Mouse (Mus musculus): ENCODE measurements around the gene Ribc2. TPM values are rescaled to one million over a fixed set of nuclear protein-coding genes. Genes with fewer than 3 reads are reported as not detected.
A peak's percentile ranks its signal among the peaks of the same experiment; 100 is the strongest.

Ribc2 gene
- polyA plus RNA-seq, 1 experiment: 0.17 TPM

DNA sequence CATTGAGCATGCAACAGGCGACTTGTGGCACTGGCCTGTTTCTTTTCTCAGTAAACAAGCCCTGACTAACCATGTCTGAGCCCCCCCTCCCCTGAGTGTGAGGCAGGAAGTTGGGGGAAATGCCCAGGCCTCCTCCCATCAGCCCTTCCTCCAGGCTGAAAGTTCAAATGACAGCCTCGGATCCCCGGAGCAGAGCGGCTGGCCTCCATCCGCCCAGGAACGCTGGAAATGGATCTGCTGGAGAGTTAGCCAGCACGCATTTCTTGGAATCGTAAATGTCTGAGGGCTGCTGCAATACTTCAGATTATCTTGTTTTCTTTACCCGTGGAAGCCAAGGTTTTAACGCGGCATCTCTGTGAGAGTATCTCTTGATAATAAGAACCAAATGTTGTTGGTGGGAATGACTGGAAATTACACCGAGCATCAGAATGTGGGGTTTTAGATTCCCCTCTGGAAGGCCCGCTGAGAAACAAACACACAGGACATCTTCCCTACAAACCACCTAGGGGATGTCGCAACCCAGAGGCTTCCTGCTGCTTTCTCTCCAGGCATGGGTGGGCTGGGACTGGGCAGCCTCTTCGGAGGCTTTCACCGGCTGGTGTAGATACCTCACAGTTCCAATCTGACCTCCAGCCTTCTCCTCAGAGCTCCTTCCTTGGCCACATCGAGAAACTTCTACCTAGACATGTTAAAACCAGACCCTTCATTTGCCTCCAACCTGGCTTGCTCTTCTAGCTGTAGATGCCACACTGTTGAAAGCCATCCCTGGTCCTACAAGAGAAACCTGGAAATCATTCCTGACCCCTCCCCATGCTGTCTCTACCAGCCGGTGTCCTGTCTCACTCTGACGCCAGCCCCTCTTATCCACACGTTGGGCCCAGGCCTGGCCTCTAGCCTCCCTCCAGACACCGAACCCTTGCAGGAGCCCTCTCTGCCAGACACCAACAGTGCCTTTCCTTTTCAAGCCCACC is 31.1 kb downstream of the Ribc2 start:
- 51% methylated on average over 21 of the region's 21 CpGs for WGBS
- DNase-seq: peak; percentile 47
- no peak overlapping the region for H3K27ac ChIP-seq (ENCODE audit: insufficient read depth, low read depth, low read length)
- H3K4me3 ChIP-seq (ENCODE audit: insufficient read depth, low read depth, low read length): no peak overlapping the region
- no peaks in the 10 kb centered on the region for H3K4me1 ChIP-seq (ENCODE audit: control insufficient read depth, insufficient read depth, low read length)
- no peaks in the 10 kb centered on the region for H3K36me3 ChIP-seq (ENCODE audit: control insufficient read depth, insufficient read depth, low read length)
- no peaks in the 10 kb centered on the region for H3K27me3 ChIP-seq (replicated peaks; ENCODE audit: control insufficient read depth, insufficient read depth, low read length)
- no peak for TF ChIP-seq POLR2A (IDR thresholded peaks at IDR 0.05; ENCODE audit: low read depth, low read length)

DNA sequence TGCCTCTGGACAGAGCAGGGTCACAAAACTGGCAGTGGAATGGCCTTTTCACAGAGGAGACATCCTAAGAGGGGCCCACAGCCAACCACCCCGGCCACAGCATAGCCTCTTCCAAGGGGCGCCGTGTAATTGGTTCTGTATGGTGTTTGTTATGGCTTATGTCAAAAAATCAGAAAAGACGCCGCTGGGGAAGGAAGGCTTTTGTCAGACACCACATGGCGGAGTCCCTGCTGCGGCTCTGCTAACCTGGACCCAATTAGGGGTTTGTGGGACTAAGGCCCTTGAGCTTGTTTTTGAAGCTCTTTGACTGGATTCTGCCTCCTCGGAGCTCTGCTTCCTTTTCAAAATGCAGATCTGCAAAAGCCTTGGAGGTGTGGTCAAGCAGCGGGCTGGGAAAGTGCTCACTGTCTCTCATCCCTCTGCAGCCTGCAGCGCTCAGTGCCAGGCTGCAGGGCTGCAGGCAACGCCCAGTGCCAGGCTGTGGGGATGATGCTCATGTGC is 34.6 kb downstream of the Ribc2 start:
- Histone ChIP-seq H3K36me3 (ENCODE audit: control insufficient read depth, insufficient read depth, low read length) (no peaks in the 10 kb centered on the region), H3K27me3 (replicated peaks; ENCODE audit: control insufficient read depth, insufficient read depth, low read length) (no peaks in the 10 kb centered on the region), H3K4me3 (ENCODE audit: insufficient read depth, low read depth, low read length) (no peak overlapping the region), H3K27ac (ENCODE audit: insufficient read depth, low read depth, low read length) (no peak overlapping the region), H3K4me1 (ENCODE audit: control insufficient read depth, insufficient read depth, low read length) (no peaks in the 10 kb centered on the region)
- WGBS: 65% methylated on average over 11 of the region's 11 CpGs
- no peak for TF ChIP-seq POLR2A (IDR thresholded peaks at IDR 0.05; ENCODE audit: low read depth, low read length)
- TF ChIP-seq CTCF (conservative IDR thresholded peaks at IDR 0.05; ENCODE audit: insufficient read depth, insufficient read length, low read depth, low read length): no peak
- no peak for DNase-seq

DNA sequence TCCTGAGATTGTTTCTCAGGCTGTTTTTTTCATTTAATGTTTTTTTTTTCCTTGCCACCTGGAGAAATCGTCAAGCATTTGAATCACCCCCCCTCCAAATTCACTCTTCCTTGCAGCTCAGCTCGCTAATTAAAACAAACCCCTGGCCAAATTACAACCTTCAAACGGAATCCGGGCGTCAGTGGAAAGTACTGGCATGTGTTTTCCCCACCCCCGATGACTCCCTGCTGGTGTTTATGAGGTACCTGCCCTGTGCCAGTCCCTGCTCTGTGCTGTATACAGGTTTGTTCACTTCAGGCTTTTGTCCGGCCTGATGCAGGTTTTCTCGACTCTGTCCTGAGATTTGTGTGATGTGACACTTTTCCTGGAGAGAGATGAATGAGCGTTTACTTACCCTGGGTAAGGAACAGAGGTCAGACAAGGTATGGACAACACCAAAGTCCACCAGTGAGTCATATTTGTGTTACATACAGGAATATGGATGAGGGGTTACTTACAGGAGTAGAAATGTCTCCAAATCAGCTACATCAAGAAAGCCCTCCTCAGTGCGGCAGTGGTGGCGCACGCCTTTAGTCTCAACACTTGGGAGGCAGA is 35.3 kb downstream of the Ribc2 start:
- 53% methylated on average over 12 of the region's 12 CpGs for WGBS
- Histone ChIP-seq H3K27me3 (replicated peaks; ENCODE audit: control insufficient read depth, insufficient read depth, low read length) (no peaks in the 10 kb centered on the region), H3K4me3 (ENCODE audit: insufficient read depth, low read depth, low read length) (no peak overlapping the region), H3K27ac (ENCODE audit: insufficient read depth, low read depth, low read length) (no peak overlapping the region), H3K36me3 (ENCODE audit: control insufficient read depth, insufficient read depth, low read length) (no peaks in the 10 kb centered on the region), H3K4me1 (ENCODE audit: control insufficient read depth, insufficient read depth, low read length) (no peaks in the 10 kb centered on the region)
- TF ChIP-seq CTCF (conservative IDR thresholded peaks at IDR 0.05; ENCODE audit: insufficient read depth, insufficient read length, low read depth, low read length): no peak
- TF ChIP-seq POLR2A (IDR thresholded peaks at IDR 0.05; ENCODE audit: low read depth, low read length): no peak
- no peak for DNase-seq

DNA sequence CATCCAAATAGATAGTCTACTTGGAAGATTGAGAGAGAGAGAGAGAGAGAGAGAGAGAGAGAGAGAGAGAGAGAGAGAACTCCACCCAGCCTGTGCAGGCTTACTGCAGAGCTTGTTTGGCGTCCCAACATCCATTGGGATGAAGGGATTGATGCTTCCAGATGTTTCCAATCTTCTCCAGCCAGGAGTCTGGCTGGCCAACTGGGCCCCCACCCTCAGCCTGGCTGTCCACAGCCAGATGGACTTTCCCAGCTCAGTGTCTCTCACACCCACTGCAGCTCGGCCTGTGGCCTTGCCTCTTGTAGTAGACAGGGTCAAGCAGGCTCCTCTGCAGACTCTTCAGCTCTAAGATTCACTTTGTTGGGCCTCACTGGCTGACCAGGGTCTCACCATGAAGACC is 40.2 kb downstream of the Ribc2 start:
- Histone ChIP-seq H3K27ac (ENCODE audit: insufficient read depth, low read depth, low read length) (no peak overlapping the region), H3K27me3 (replicated peaks; ENCODE audit: control insufficient read depth, insufficient read depth, low read length) (no peaks in the 10 kb centered on the region), H3K4me1 (ENCODE audit: control insufficient read depth, insufficient read depth, low read length) (no peaks in the 10 kb centered on the region), H3K4me3 (ENCODE audit: insufficient read depth, low read depth, low read length) (no peak overlapping the region), H3K36me3 (ENCODE audit: control insufficient read depth, insufficient read depth, low read length) (no peaks in the 10 kb centered on the region)
- WGBS: 81% methylated on average over 2 of the region's 2 CpGs
- TF ChIP-seq POLR2A (IDR thresholded peaks at IDR 0.05; ENCODE audit: low read depth, low read length): no peak
- DNase-seq: no peak

DNA sequence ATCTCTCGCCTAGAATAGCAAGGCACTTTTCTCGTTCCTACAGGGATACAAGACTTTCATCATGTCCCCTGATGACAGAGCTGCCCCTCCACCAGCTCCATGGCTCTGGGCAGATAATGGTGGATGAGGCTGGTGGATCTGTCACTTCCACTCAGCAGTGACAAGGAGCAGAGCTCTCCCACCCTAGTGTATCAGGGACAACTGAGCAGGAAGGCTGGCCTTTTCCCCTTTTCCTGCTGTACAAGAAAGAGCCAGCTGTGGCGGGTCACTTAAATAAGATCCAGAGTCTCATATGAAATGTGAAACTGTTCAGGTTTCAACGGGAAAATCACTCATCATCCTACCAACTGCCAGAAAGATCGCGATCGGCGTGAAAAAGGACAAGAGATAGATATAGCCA is 41.5 kb downstream of the Ribc2 start:
- Histone ChIP-seq H3K36me3 (ENCODE audit: control insufficient read depth, insufficient read depth, low read length) (no peaks in the 10 kb centered on the region), H3K4me1 (ENCODE audit: control insufficient read depth, insufficient read depth, low read length) (no peaks in the 10 kb centered on the region), H3K4me3 (ENCODE audit: insufficient read depth, low read depth, low read length) (no peak overlapping the region), H3K27ac (ENCODE audit: insufficient read depth, low read depth, low read length) (no peak overlapping the region), H3K27me3 (replicated peaks; ENCODE audit: control insufficient read depth, insufficient read depth, low read length) (no peaks in the 10 kb centered on the region)
- TF ChIP-seq CTCF (conservative IDR thresholded peaks at IDR 0.05; ENCODE audit: insufficient read depth, insufficient read length, low read depth, low read length) (no peak), POLR2A (IDR thresholded peaks at IDR 0.05; ENCODE audit: low read depth, low read length) (no peak)
- no peak for DNase-seq
- WGBS: 65% methylated on average over 8 of the region's 8 CpGs

DNA sequence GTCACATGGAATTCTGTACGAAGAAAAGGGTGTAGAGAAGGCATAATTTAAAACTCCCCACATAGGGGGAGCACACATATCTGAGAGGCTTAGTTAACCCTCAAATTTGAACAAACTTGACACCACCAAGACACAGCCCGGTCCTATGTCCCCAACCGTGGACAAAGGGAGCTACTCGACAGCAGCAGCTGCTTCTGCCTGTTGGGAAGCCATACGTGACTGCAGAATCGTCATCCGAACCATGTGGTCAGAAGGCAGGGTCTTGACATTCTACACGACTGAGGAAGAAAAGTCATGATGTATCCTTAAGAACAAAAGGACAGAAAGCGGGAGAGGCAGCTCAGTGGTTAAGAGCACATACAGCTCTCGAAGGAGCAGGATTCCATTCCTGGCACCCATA is 42.2 kb downstream of the Ribc2 start:
- 55% methylated on average over 10 of the region's 10 CpGs for WGBS
- no peaks in the 10 kb centered on the region for H3K27me3 ChIP-seq (replicated peaks; ENCODE audit: control insufficient read depth, insufficient read depth, low read length)
- TF ChIP-seq CTCF (conservative IDR thresholded peaks at IDR 0.05; ENCODE audit: insufficient read depth, insufficient read length, low read depth, low read length): no peak
- no peak for TF ChIP-seq POLR2A (IDR thresholded peaks at IDR 0.05; ENCODE audit: low read depth, low read length)
- H3K27ac ChIP-seq (ENCODE audit: insufficient read depth, low read depth, low read length): no peak overlapping the region
- no peaks in the 10 kb centered on the region for H3K4me1 ChIP-seq (ENCODE audit: control insufficient read depth, insufficient read depth, low read length)
- DNase-seq: no peak
- H3K36me3 ChIP-seq (ENCODE audit: control insufficient read depth, insufficient read depth, low read length): no peaks in the 10 kb centered on the region
- H3K4me3 ChIP-seq (ENCODE audit: insufficient read depth, low read depth, low read length): no peak overlapping the region

DNA sequence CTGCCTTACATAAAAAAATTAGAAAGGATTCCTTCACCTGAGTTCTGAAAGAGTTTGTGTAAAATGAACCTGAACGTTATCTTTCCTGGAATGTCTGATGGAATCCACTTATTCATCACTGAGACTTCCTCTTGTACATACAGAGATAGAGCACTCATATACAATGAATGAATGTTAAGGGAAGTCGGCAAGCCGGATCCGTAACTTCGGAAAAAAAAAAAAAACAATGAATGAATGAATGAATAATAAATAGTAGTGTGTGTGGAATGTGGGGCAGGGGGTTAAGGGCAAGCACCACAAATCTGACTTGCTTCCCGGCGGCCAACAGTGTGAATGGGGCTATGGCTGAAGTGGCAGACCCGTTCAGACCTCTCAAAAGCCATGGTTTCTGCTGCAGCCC is 45.7 kb downstream of the Ribc2 start:
- 69% methylated on average over 8 of the region's 8 CpGs for WGBS
- no peak for DNase-seq
- no peaks in the 10 kb centered on the region for H3K36me3 ChIP-seq (ENCODE audit: control insufficient read depth, insufficient read depth, low read length)
- no peaks in the 10 kb centered on the region for H3K4me1 ChIP-seq (ENCODE audit: control insufficient read depth, insufficient read depth, low read length)
- H3K27ac ChIP-seq (ENCODE audit: insufficient read depth, low read depth, low read length): no peak overlapping the region
- TF ChIP-seq POLR2A (IDR thresholded peaks at IDR 0.05; ENCODE audit: low read depth, low read length): no peak
- no peaks in the 10 kb centered on the region for H3K27me3 ChIP-seq (replicated peaks; ENCODE audit: control insufficient read depth, insufficient read depth, low read length)
- H3K4me3 ChIP-seq (ENCODE audit: insufficient read depth, low read depth, low read length): no peak overlapping the region

Measured in kidney, adult 2 months (tissue).